Mouse (Mus musculus) brain, embryonic 14.5 days (tissue): Measurements from ENCODE around the gene Galr2.

Experiments used
- CTCF ChIP-seq: fragments of 200-500 bp; IDR thresholded peaks from 2 replicates; pipeline ENCODE4 v1.5.1; 2012; ENCODE audit warnings: inconsistent platforms, mild to moderate bottlenecking, moderate library complexity, borderline replicate concordance; ENCODE audit not compliant: insufficient read depth, insufficient read length; ENCODE audit errors: extremely low read depth
- POLR2A ChIP-seq: fragments of 200-500 bp; IDR thresholded peaks from 2 replicates; pipeline ENCODE4 v1.6.1; 2012; ENCODE audit warnings: mild to moderate bottlenecking, inconsistent platforms, borderline replicate concordance; ENCODE audit not compliant: poor library complexity, insufficient read depth, insufficient read length, severe bottlenecking; ENCODE audit errors: extremely low read depth

GRCm38 (mm10) chr11:116259461-116259860, 21.3 kb upstream of the Galr2 start:
- TF ChIP-seq CTCF (no peak), POLR2A (no peak)
